Mouse (Mus musculus): ENCODE measurements around the gene Sit1.

DNA sequence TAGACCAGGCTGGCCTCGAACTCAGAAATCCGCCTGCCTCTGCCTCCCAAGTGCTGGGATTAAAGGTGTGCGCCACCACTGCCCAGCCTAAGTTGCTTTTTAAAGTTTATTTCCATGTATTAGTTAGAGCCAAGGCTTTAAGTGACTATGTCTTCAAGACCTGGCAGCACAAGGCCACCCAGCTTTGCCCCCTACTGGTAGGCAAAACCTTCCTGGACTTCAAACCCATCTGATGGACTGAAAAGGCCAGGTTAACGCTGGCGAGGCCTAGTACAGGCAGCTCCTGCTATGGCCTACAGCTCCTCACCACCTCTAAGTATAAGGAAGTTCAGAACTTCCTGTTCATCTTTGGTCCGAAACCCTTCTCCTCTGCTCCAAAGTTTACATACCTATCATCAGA is 6.9 kb downstream of the Sit1 start:
- TF ChIP-seq GATA1 (IDR thresholded peaks at IDR 0.05; ENCODE audit: low read length), result no peak
- no peak for TF ChIP-seq TAL1 (IDR thresholded peaks at IDR 0.05; ENCODE audit: low read length)

Data from erythroblast, embryonic 14.5 days (primary cell).